Mouse (Mus musculus) kidney, embryonic 15.5 days (tissue): ENCODE results near the gene Daam2. TPM values are rescaled to one million over a fixed set of nuclear protein-coding genes. Genes with fewer than 3 reads are reported as not detected.

Experiments used
- ATAC-seq: fragments of 200-750 bp; cut with Nextera tagmentation; replicated peaks from 2 replicates; pipeline ENCODE4 v1.8.0; 2017; ENCODE audit warnings: moderate TSS enrichment; ENCODE audit not compliant: low FRiP score
- H3K27ac ChIP-seq: fragments of 300-500 bp; sonication (generic); 2 replicates; pipeline ENCODE4 v1.5.1; 2015; ENCODE audit warnings: mild to moderate bottlenecking, inconsistent platforms
- H3K27me3 ChIP-seq: fragments of 300-500 bp; sonication (generic); 2 replicates; pipeline ENCODE4 v1.6.1; 2015; ENCODE audit warnings: inconsistent platforms
- H3K36me3 ChIP-seq: fragments of 300-500 bp; sonication (generic); 2 replicates; pipeline ENCODE4 v1.6.1; 2015; ENCODE audit warnings: inconsistent platforms
- H3K4me1 ChIP-seq: fragments of 300-500 bp; sonication (generic); 2 replicates; pipeline ENCODE4 v1.6.1; 2015; ENCODE audit warnings: inconsistent platforms
- H3K4me2 ChIP-seq: fragments of 300-500 bp; sonication (generic); 2 replicates; pipeline ENCODE4 v1.6.1; 2015; ENCODE audit warnings: moderate library complexity, mild to moderate bottlenecking, inconsistent platforms
- H3K4me3 ChIP-seq: fragments of 300-500 bp; sonication (generic); replicated peaks from 2 replicates; pipeline ENCODE4 v1.5.1; 2015; ENCODE audit warnings: mild to moderate bottlenecking, inconsistent platforms
- H3K9ac ChIP-seq: fragments of 300-500 bp; sonication (generic); 2 replicates; pipeline ENCODE4 v1.6.1; 2015; ENCODE audit warnings: mild to moderate bottlenecking, inconsistent platforms
- H3K9me3 ChIP-seq: fragments of 300-500 bp; sonication (generic); replicated peaks from 2 replicates; pipeline ENCODE4 v1.6.1; 2016; ENCODE audit warnings: inconsistent platforms
- WGBS: fragments of 180-500 bp; shearing (Covaris S2); methylation state at CpG from one replicate; pipeline ENCODE4 v1.1.7; 2015; ENCODE audit warnings: mixed read lengths; 5-methylcytosine and 5-hydroxymethylcytosine counted together
- polyA plus RNA-seq: library from polyadenylated mRNA; unstranded; fragments of >200 nt; fragmentation: Nextera tagmentation; extraction: Ambion mirVana; gene quantifications from 2 replicates; pipeline ENCODE4 v1.2.1, GENCODE M21; 2015

Gene Daam2
- polyA plus RNA-seq, 1 experiment from 2014 or later: 7.1 TPM

GRCm38 (mm10) chr17:49512671-49513085 is 51.5 kb downstream of the Daam2 start:
- Histone ChIP-seq H3K36me3 (no peaks in the 10 kb centered on the region), H3K27me3 (no peaks in the 10 kb centered on the region), H3K27ac (no peak overlapping the region), H3K9ac (no peak overlapping the region), H3K4me2 (no peak overlapping the region), H3K4me3 (no peak overlapping the region), H3K9me3 (no peaks in the 10 kb centered on the region), H3K4me1 (peaks cover 17% of the 10 kb centered on the region)
- 64% methylated on average over 5 of the region's 5 CpGs for WGBS
- ATAC-seq: peak; percentile 74

DNA sequence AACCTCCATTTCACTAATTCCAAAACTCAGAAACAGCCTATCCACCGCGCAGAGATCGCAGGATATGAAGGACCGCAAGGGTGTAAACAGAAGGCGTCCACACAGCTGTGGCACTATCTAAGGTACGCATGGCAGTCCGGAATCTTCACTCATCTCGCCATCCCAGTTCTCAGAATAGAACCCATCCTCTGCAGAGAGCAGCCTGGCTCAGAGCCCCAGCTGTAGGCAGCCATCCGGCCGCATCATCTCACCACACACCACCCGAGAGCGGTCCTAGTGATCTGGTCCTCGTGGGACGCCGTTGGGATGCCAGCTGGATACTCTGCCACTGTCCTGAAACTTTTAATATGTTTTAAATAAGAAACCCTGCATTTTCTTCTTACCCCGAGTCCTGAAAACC is 54.7 kb downstream of the Daam2 start:
- 92% methylated on average over 16 of the region's 16 CpGs for WGBS
- no peak overlapping the region for H3K4me3 ChIP-seq
- H3K9ac ChIP-seq: no peak overlapping the region
- no peak for ATAC-seq
- no peaks in the 10 kb centered on the region for H3K36me3 ChIP-seq
- no peaks in the 10 kb centered on the region for H3K9me3 ChIP-seq
- H3K4me1 ChIP-seq: peaks cover 8% of the 10 kb centered on the region; the same call in 1 of the 2 replicates
- H3K27ac ChIP-seq: no peak overlapping the region
- no peak overlapping the region for H3K4me2 ChIP-seq
- H3K27me3 ChIP-seq: no peaks in the 10 kb centered on the region

DNA sequence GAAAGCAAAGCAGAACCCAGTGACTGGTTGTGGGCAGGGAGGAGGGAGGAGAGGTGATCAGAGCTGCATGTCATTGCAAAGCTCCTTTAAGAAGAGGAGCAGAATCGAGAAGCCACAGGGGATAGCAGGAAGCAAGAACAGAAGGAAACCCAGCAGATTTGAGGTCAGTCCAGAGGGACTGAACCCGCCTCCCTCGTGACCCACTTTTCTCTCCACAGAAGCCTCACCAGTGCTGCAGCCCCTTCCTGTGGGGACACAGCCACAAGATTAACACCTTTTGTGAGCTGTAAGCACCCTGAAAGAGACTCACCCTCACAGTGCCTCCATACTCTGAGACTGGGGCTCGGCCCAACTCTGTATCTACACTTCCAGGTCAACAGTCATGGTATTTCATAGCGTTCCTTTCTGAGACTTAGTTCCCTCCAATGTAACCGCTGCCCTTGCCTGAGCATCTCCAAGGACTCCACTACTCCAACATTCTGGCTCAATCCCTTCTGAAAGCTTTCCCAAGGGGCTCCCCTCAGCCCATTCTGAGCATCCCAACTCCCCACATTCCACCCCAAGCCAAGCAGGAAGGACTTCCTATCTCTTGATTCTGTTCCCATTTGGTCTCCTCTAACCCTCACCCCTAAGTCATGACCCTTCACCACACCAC is 60.8 kb downstream of the Daam2 start:
- H3K27ac ChIP-seq: no peak overlapping the region
- no peaks in the 10 kb centered on the region for H3K4me1 ChIP-seq
- 82% methylated on average over 6 of the region's 6 CpGs for WGBS
- no peak overlapping the region for H3K4me2 ChIP-seq
- no peaks in the 10 kb centered on the region for H3K36me3 ChIP-seq
- H3K9ac ChIP-seq: no peak overlapping the region
- H3K9me3 ChIP-seq: no peaks in the 10 kb centered on the region
- no peaks in the 10 kb centered on the region for H3K27me3 ChIP-seq
- ATAC-seq: no peak
- H3K4me3 ChIP-seq: no peak overlapping the region

- WGBS: 61% methylated on average over 2 of the region's 2 CpGs
- ATAC-seq: no peak
Observed at GRCm38 (mm10) chr17:49500234-49500633, 63.9 kb downstream of the Daam2 start.

GRCm38 (mm10) chr17:49499635-49500034 is 64.5 kb downstream of the Daam2 start:
- H3K9ac ChIP-seq: no peak overlapping the region
- WGBS: 87% methylated on average over 2 of the region's 2 CpGs
- H3K4me2 ChIP-seq: no peak overlapping the region
- ATAC-seq: no peak
- H3K36me3 ChIP-seq: peaks cover 12% of the 10 kb centered on the region
- no peaks in the 10 kb centered on the region for H3K9me3 ChIP-seq
- H3K4me1 ChIP-seq: no peaks in the 10 kb centered on the region
- no peak overlapping the region for H3K27ac ChIP-seq
- H3K4me3 ChIP-seq: no peak overlapping the region
- no peaks in the 10 kb centered on the region for H3K27me3 ChIP-seq

More at GRCm38 (mm10) chr17:49500234-49500633, 63.9 kb downstream of the Daam2 start:
- H3K9ac ChIP-seq: no peak overlapping the region
- H3K9me3 ChIP-seq: no peaks in the 10 kb centered on the region
- H3K36me3 ChIP-seq: peaks cover 6% of the 10 kb centered on the region
- no peaks in the 10 kb centered on the region for H3K27me3 ChIP-seq
- no peak overlapping the region for H3K4me2 ChIP-seq
- no peak overlapping the region for H3K4me3 ChIP-seq
- H3K27ac ChIP-seq: no peak overlapping the region
- no peaks in the 10 kb centered on the region for H3K4me1 ChIP-seq

DNA sequence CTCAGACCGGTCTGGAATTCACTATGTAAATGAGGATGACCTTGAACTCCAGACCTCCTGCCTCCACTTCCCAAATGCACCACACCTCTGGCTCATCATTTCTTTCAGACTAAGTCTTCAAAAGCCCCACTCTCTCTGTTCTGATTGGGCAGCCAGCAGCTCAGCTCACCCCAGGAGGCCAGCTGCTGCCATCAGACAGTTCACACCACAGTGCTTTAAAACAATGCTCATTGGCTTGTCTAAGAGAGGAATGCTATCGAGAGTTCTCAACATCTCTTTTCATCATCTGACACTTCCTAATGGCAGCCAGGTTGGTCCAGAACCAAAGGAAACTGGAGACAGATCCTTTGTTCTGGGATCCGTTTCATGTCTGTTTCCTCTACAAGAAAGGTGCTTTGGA is 66.0 kb downstream of the Daam2 start:
- Histone ChIP-seq H3K27ac (no peak overlapping the region), H3K9me3 (no peaks in the 10 kb centered on the region), H3K27me3 (no peaks in the 10 kb centered on the region), H3K4me3 (no peak overlapping the region), H3K4me1 (no peaks in the 10 kb centered on the region), H3K4me2 (no peak overlapping the region), H3K9ac (no peak overlapping the region), H3K36me3 (peaks cover 24% of the 10 kb centered on the region)
- 68% methylated on average over 3 of the region's 3 CpGs for WGBS
- no peak for ATAC-seq

- Histone ChIP-seq H3K9me3 (no peaks in the 10 kb centered on the region), H3K27ac (no peak overlapping the region), H3K27me3 (no peaks in the 10 kb centered on the region), H3K4me3 (no peak overlapping the region), H3K4me2 (no peak overlapping the region), H3K4me1 (no peaks in the 10 kb centered on the region), H3K36me3 (peaks cover 29% of the 10 kb centered on the region), H3K9ac (no peak overlapping the region)
- 96% methylated on average over 4 of the region's 4 CpGs for WGBS
- ATAC-seq: no peak
Observed at GRCm38 (mm10) chr17:49493276-49493675, 70.9 kb downstream of the Daam2 start.

- no peak for ATAC-seq
- 68% methylated on average over 5 of the region's 5 CpGs for WGBS
- no peaks in the 10 kb centered on the region for H3K27me3 ChIP-seq
- H3K4me2 ChIP-seq: no peak overlapping the region
- no peaks in the 10 kb centered on the region for H3K9me3 ChIP-seq
- no peak overlapping the region for H3K9ac ChIP-seq
- H3K27ac ChIP-seq: no peak overlapping the region
- H3K4me1 ChIP-seq: no peaks in the 10 kb centered on the region
- peaks cover 17% of the 10 kb centered on the region for H3K36me3 ChIP-seq
- no peak overlapping the region for H3K4me3 ChIP-seq
Observed at GRCm38 (mm10) chr17:49489098-49489497, 75.0 kb downstream of the Daam2 start.

DNA sequence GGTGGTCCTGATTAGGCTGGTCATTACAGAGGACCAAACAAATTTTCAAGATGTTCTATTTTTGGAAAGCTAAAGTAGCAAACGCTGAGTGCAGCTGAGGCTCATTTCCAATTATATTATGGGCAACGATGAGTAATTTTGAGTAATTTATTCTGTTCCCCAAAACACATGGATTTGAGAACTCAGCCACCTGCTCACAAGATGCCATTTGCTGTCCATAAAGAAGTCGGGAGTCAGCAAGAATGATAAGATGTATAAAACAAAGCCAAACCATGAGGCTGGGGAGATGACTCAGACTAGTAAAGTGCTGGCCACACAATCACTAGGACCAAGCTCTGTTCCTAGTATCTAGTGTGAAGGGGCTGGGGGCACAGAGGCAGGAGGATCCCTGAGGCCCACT is 79.7 kb downstream of the Daam2 start:
- H3K27me3 ChIP-seq: no peaks in the 10 kb centered on the region
- peaks cover 17% of the 10 kb centered on the region for H3K4me1 ChIP-seq
- no peak overlapping the region for H3K4me3 ChIP-seq
- H3K36me3 ChIP-seq: peaks cover 20% of the 10 kb centered on the region; the same call in 1 of the 2 replicates
- WGBS: 80% methylated on average over 3 of the region's 3 CpGs
- no peaks in the 10 kb centered on the region for H3K9me3 ChIP-seq
- no peak overlapping the region for H3K9ac ChIP-seq
- no peak overlapping the region for H3K4me2 ChIP-seq
- ATAC-seq: no peak
- no peak overlapping the region for H3K27ac ChIP-seq

GRCm38 (mm10) chr17:49481876-49482275 is 82.3 kb downstream of the Daam2 start:
- H3K27me3 ChIP-seq: no peaks in the 10 kb centered on the region
- H3K9ac ChIP-seq: no peak overlapping the region
- H3K4me3 ChIP-seq: no peak overlapping the region
- 30% methylated on average over 3 of the region's 3 CpGs for WGBS
- no peak overlapping the region for H3K4me2 ChIP-seq
- H3K9me3 ChIP-seq: no peaks in the 10 kb centered on the region
- no peak for ATAC-seq
- H3K4me1 ChIP-seq: peaks cover 25% of the 10 kb centered on the region
- peaks cover 24% of the 10 kb centered on the region; the same call in 1 of the 2 replicates for H3K36me3 ChIP-seq
- H3K27ac ChIP-seq: peak overlapping the region; percentile 59

- WGBS: 50% methylated on average over 4 of the region's 4 CpGs
- Histone ChIP-seq H3K4me2 (no peak overlapping the region), H3K27ac (peak overlapping the region; percentile 77), H3K9ac (no peak overlapping the region), H3K9me3 (no peaks in the 10 kb centered on the region), H3K4me1 (peaks cover 27% of the 10 kb centered on the region; the same call in 1 of the 2 replicates), H3K27me3 (no peaks in the 10 kb centered on the region), H3K4me3 (no peak overlapping the region), H3K36me3 (peaks cover 31% of the 10 kb centered on the region; the same call in 1 of the 2 replicates)
- peak; percentile 69 for ATAC-seq
Observed at GRCm38 (mm10) chr17:49477370-49477769, 86.8 kb downstream of the Daam2 start.

DNA sequence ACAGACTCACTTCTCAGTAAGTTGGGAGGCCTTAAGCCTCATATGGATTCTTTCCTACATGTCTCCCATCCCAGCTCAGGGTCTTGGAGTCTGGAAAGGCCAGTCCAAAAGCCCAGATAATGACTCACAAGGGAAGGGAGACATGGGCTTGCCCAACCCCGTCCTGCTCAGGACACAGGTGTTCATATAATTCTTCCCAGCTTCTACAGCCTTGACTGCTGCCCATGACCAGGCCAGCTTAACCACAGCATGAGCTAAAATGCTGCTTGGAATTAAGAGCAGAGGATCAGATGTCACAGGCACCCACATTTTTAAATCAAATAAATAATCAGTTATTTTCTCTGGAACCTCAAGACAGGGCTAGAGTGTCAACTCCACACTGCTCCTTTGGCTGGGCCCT is 89.0 kb downstream of the Daam2 start:
- 67% methylated on average over 1 of the region's 1 CpGs for WGBS
- H3K9me3 ChIP-seq: no peaks in the 10 kb centered on the region

DNA sequence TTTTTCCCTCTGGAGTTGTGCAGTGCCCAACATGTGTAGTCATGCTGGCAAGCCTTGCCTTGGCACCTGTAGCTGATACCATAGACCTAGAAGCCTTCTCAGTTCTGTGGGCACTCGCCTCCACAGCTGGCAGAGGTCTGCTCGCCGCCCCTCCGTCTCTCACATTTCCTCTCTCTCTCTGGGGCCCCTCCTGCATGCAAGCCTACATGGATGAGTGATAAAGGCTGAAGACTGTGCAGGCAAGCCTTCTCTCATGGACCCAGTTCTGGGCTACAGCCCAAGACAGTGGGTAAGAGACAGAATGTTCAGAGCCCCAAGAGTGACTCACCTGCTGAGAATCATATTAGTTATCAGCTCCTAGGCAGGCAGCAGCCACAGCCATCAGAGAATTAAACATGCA is 90.1 kb downstream of the Daam2 start:
- H3K27ac ChIP-seq: no peak overlapping the region
- no peaks in the 10 kb centered on the region for H3K27me3 ChIP-seq
- ATAC-seq: no peak
- no peaks in the 10 kb centered on the region for H3K9me3 ChIP-seq
- H3K9ac ChIP-seq: no peak overlapping the region
- no peak overlapping the region for H3K4me3 ChIP-seq
- H3K4me1 ChIP-seq: peaks cover 18% of the 10 kb centered on the region; the same call in 1 of the 2 replicates
- H3K36me3 ChIP-seq: peaks cover 25% of the 10 kb centered on the region
- 78% methylated on average over 4 of the region's 4 CpGs for WGBS
- H3K4me2 ChIP-seq: no peak overlapping the region

More for the DNA sequence above, 89.0 kb downstream of the Daam2 start:
- Histone ChIP-seq H3K9ac (no peak overlapping the region), H3K4me1 (peaks cover 18% of the 10 kb centered on the region; the same call in 1 of the 2 replicates), H3K27me3 (no peaks in the 10 kb centered on the region), H3K4me3 (no peak overlapping the region), H3K27ac (no peak overlapping the region), H3K4me2 (no peak overlapping the region), H3K36me3 (peaks cover 32% of the 10 kb centered on the region)
- no peak for ATAC-seq
